Mouse (Mus musculus): ENCODE data around the gene Mtmr6. TPM values are rescaled to one million over a fixed set of nuclear protein-coding genes. Genes with fewer than 3 reads are reported as not detected.

Gene Mtmr6
- polyA plus RNA-seq (2014; fragmentation: Nextera tagmentation; extraction: Ambion mirVana): 27.3 and 32.2 TPM in 2 replicates

- H3K4me1 ChIP-seq (replicated peaks; ENCODE audit: control insufficient read depth, insufficient read depth, low read length): no peaks in the 10 kb centered on the region; the same call in 1 of the 2 replicates
- no peaks in the 10 kb centered on the region for H3K9me3 ChIP-seq (ENCODE audit: control insufficient read depth, low read length)
- H3K27ac ChIP-seq (ENCODE audit: low read depth): peak within 1 kb of the TSS; percentile 62
- H3K4me3 ChIP-seq (ENCODE audit: low read depth, low read length): peak within 1 kb of the TSS; percentile 83
- H3K27me3 ChIP-seq (replicated peaks; ENCODE audit: control insufficient read depth, insufficient read depth, low read length): no peaks in the 10 kb centered on the region
- peak; percentile 97 for ATAC-seq (replicated peaks; ENCODE audit: low FRiP score, low TSS enrichment, low read depth)
- peak within 1 kb of the TSS; percentile 64 for H3K9ac ChIP-seq (ENCODE audit: low read length)
- whole genome bisulfite sequencing: under 1% methylated on average over 45 of the region's 51 CpGs
- no peaks in the 10 kb centered on the region for H3K36me3 ChIP-seq (ENCODE audit: control insufficient read depth, insufficient read depth, low read length)
- peak; percentile 97 for DNase-seq (ENCODE audit: low spot score)
- peak within 1 kb of the TSS; percentile 67 for H3K4me2 ChIP-seq (ENCODE audit: low read length)
Measured at GRCm38 (mm10) chr14:60264990-60265876, at the start of gene Mtmr6. Gene Mtmr6 (plus strand): TSS chr14:60265228.

DNA sequence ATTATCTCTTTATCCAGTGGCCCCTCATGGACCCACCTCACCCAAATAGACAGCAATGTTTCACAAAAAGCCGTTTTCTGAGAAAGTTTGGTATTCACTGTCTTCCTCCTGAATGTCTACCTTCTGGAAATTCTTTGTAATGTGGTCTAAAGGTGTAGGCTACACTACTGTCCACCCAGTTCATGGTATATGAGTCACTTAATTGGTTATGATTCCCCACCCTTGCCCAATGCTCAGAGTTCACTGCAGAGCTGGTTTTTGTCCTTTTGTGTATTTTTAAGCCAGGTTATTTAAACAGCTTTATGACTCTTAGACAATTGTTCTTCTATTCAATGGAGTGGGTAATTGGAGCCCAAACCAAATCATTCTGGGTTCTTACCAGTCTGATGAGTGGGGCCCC, 48.9 kb upstream of the Mtmr6 start:
- WGBS: 94% methylated on average over 1 of the region's 1 CpGs
- H3K4me2 ChIP-seq (ENCODE audit: low read length): no peak overlapping the region
- H3K4me3 ChIP-seq (ENCODE audit: low read depth, low read length): no peak overlapping the region
- H3K36me3 ChIP-seq (ENCODE audit: control insufficient read depth, insufficient read depth, low read length): peaks cover 31% of the 10 kb centered on the region
- H3K4me1 ChIP-seq (replicated peaks; ENCODE audit: control insufficient read depth, insufficient read depth, low read length): no peaks in the 10 kb centered on the region
- ATAC-seq (replicated peaks; ENCODE audit: low FRiP score, low TSS enrichment, low read depth) (no peak), DNase-seq (ENCODE audit: low spot score) (no peak)
- no peak overlapping the region for H3K27ac ChIP-seq (ENCODE audit: low read depth)
- H3K9ac ChIP-seq (ENCODE audit: low read length): no peak overlapping the region
- H3K9me3 ChIP-seq (ENCODE audit: control insufficient read depth, low read length): no peaks in the 10 kb centered on the region
- H3K27me3 ChIP-seq (replicated peaks; ENCODE audit: control insufficient read depth, insufficient read depth, low read length): no peaks in the 10 kb centered on the region

- DNase-seq (ENCODE audit: low spot score): no peak
- WGBS: 99% methylated on average over 4 of the region's 4 CpGs
- H3K9ac ChIP-seq (ENCODE audit: low read length): no peak overlapping the region
- H3K27me3 ChIP-seq (replicated peaks; ENCODE audit: control insufficient read depth, insufficient read depth, low read length): no peaks in the 10 kb centered on the region
- peaks cover 42% of the 10 kb centered on the region for H3K36me3 ChIP-seq (ENCODE audit: control insufficient read depth, insufficient read depth, low read length)
- no peaks in the 10 kb centered on the region for H3K4me1 ChIP-seq (replicated peaks; ENCODE audit: control insufficient read depth, insufficient read depth, low read length)
- H3K4me2 ChIP-seq (ENCODE audit: low read length): no peak overlapping the region
- H3K27ac ChIP-seq (ENCODE audit: low read depth): no peak overlapping the region
- no peak for ATAC-seq (replicated peaks; ENCODE audit: low FRiP score, low TSS enrichment, low read depth)
- no peaks in the 10 kb centered on the region for H3K9me3 ChIP-seq (ENCODE audit: control insufficient read depth, low read length)
- H3K4me3 ChIP-seq (ENCODE audit: low read depth, low read length): no peak overlapping the region
Measured at GRCm38 (mm10) chr14:60217616-60218015, 47.4 kb upstream of the Mtmr6 start.

DNA sequence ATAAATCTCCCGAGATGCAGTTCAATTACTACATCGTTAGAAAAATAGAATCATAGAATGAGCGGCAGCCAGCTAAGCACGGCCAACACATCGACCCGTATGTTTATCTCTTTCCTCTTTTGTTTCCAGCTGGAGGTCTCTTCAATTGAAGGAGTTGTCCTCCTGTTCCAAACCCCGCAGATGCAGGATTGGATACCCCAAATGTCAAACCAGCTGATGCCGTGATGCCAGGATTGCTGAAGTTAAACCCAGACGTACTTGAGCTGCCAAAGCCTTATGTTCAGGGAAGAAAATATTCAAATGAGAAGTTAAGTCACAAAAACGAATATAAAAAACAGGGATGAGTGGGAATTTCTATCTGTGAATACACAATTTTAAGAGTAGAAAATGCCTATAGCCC, 45.1 kb upstream of the Mtmr6 start:
- no peaks in the 10 kb centered on the region for H3K27me3 ChIP-seq (replicated peaks; ENCODE audit: control insufficient read depth, insufficient read depth, low read length)
- no peaks in the 10 kb centered on the region for H3K4me1 ChIP-seq (replicated peaks; ENCODE audit: control insufficient read depth, insufficient read depth, low read length)
- no peak for DNase-seq (ENCODE audit: low spot score)
- peaks cover 48% of the 10 kb centered on the region for H3K36me3 ChIP-seq (ENCODE audit: control insufficient read depth, insufficient read depth, low read length)
- no peaks in the 10 kb centered on the region for H3K9me3 ChIP-seq (ENCODE audit: control insufficient read depth, low read length)
- no peak overlapping the region for H3K9ac ChIP-seq (ENCODE audit: low read length)
- 90% methylated on average over 10 of the region's 10 CpGs for WGBS
- no peak for ATAC-seq (replicated peaks; ENCODE audit: low FRiP score, low TSS enrichment, low read depth)
- no peak overlapping the region for H3K4me3 ChIP-seq (ENCODE audit: low read depth, low read length)
- H3K27ac ChIP-seq (ENCODE audit: low read depth): no peak overlapping the region
- H3K4me2 ChIP-seq (ENCODE audit: low read length): no peak overlapping the region

GRCm38 (mm10) chr14:60238551-60238950, 26.5 kb upstream of the Mtmr6 start:
- no peak overlapping the region for H3K27ac ChIP-seq (ENCODE audit: low read depth)
- H3K4me2 ChIP-seq (ENCODE audit: low read length): no peak overlapping the region
- H3K4me3 ChIP-seq (ENCODE audit: low read depth, low read length): no peak overlapping the region
- no peaks in the 10 kb centered on the region for H3K4me1 ChIP-seq (replicated peaks; ENCODE audit: control insufficient read depth, insufficient read depth, low read length)
- DNase-seq (ENCODE audit: low spot score): no peak
- H3K9ac ChIP-seq (ENCODE audit: low read length): no peak overlapping the region
- ATAC-seq (replicated peaks; ENCODE audit: low FRiP score, low TSS enrichment, low read depth): no peak
- 78% methylated on average over 3 of the region's 3 CpGs for WGBS
- H3K27me3 ChIP-seq (replicated peaks; ENCODE audit: control insufficient read depth, insufficient read depth, low read length): no peaks in the 10 kb centered on the region
- peaks cover 73% of the 10 kb centered on the region for H3K36me3 ChIP-seq (ENCODE audit: control insufficient read depth, insufficient read depth, low read length)
- H3K9me3 ChIP-seq (ENCODE audit: control insufficient read depth, low read length): no peaks in the 10 kb centered on the region

- Histone ChIP-seq H3K4me1 (replicated peaks; ENCODE audit: control insufficient read depth, insufficient read depth, low read length) (peaks cover 16% of the 10 kb centered on the region), H3K36me3 (ENCODE audit: control insufficient read depth, insufficient read depth, low read length) (peaks cover 13% of the 10 kb centered on the region), H3K27me3 (replicated peaks; ENCODE audit: control insufficient read depth, insufficient read depth, low read length) (no peaks in the 10 kb centered on the region), H3K4me2 (ENCODE audit: low read length) (peak overlapping the region; percentile 86), H3K4me3 (ENCODE audit: low read depth, low read length) (peak overlapping the region; percentile 97), H3K9ac (ENCODE audit: low read length) (peak overlapping the region; percentile 95), H3K9me3 (ENCODE audit: control insufficient read depth, low read length) (no peaks in the 10 kb centered on the region), H3K27ac (ENCODE audit: low read depth) (no peak overlapping the region)
- ATAC-seq (replicated peaks; ENCODE audit: low FRiP score, low TSS enrichment, low read depth): no peak
- 14% methylated on average over 8 of the region's 8 CpGs for WGBS
- no peak for DNase-seq (ENCODE audit: low spot score)
Measured at GRCm38 (mm10) chr14:60250366-60250765, 14.7 kb upstream of the Mtmr6 start.

DNA sequence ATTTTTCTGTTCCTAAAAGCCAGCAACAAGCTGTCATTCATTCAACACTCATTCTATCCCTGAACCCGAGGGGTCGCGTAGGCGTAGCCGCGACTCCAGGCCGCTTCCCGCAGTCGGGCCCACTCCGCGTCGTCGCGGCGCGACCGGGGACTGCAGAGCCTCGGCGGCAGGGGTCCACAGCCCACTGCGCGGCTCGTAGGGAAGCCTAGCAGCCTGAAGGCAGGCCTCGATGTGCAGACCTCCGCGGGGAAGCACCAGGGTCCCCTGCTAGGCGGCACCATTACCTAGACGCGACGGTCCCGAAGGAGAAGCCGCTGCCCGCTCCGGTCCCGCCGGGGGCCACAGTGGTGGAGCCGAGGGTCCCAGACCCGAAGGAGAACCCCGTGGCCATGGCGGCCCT, 14.1 kb upstream of the Mtmr6 start:
- Histone ChIP-seq H3K4me1 (replicated peaks; ENCODE audit: control insufficient read depth, insufficient read depth, low read length) (peaks cover 16% of the 10 kb centered on the region), H3K27ac (ENCODE audit: low read depth) (peak overlapping the region; percentile 85), H3K9me3 (ENCODE audit: control insufficient read depth, low read length) (no peaks in the 10 kb centered on the region), H3K36me3 (ENCODE audit: control insufficient read depth, insufficient read depth, low read length) (peaks cover 8% of the 10 kb centered on the region; the same call in 1 of the 2 replicates), H3K9ac (ENCODE audit: low read length) (peak overlapping the region; percentile 95), H3K4me3 (ENCODE audit: low read depth, low read length) (peak overlapping the region; percentile 97), H3K27me3 (replicated peaks; ENCODE audit: control insufficient read depth, insufficient read depth, low read length) (no peaks in the 10 kb centered on the region), H3K4me2 (ENCODE audit: low read length) (peak overlapping the region; percentile 86)
- ATAC-seq (replicated peaks; ENCODE audit: low FRiP score, low TSS enrichment, low read depth) (peak; percentile 64), DNase-seq (ENCODE audit: low spot score) (no peak)
- under 1% methylated on average over 39 of the region's 39 CpGs for WGBS

DNA sequence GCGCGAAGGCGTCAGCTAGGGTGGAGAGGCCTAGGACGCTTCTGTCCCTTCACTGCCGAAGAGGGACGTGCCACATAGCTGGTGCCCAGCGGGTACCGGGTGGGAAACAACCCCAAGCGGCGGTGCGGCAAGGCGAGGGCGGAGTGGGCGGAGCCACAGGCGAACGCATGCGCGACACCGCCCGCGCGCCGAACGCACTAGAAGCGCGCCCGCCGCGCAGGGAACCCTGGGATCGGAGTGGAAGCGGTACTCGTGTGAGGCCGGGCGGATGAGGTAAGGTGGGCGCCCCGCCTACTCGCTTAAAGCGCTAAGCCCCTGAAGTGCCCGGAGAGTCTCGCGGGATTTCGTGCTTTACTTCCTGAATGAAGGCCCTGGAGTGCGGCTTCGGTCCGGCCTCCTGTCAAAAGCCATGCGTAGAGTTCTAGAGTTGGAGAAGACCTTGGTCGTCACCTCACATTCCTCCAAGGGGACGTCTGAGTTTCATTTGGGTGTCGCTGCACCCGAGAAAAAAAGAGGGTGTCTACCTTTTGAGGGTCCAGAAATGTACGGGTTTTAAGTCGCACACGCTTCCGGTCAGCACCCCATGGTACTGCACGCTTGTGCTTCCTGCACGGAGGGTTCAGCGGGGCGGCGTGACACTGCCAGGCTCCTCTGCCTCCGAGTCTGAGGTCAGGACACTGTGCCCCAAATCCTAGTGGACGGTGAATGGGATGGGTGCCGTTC, 13.6 kb upstream of the Mtmr6 start, which contains the start of the genes Nupl1 and Gm49336:
Gene Nupl1, minus strand, starts transcription at position 151 of the 723 bp plus-strand sequence.
Gene Gm49336, minus strand, starts transcription at position 227 of the 723 bp plus-strand sequence.
- WGBS: under 1% methylated on average over 61 of the region's 62 CpGs
- Histone ChIP-seq H3K27ac (ENCODE audit: low read depth) (peak within 1 kb of the TSS; percentile 85), H3K36me3 (ENCODE audit: control insufficient read depth, insufficient read depth, low read length) (peaks cover 7% of the 10 kb centered on the region; the same call in 1 of the 2 replicates), H3K9me3 (ENCODE audit: control insufficient read depth, low read length) (no peaks in the 10 kb centered on the region), H3K4me1 (replicated peaks; ENCODE audit: control insufficient read depth, insufficient read depth, low read length) (peaks cover 16% of the 10 kb centered on the region), H3K4me3 (ENCODE audit: low read depth, low read length) (peak within 1 kb of the TSS; percentile 97), H3K27me3 (replicated peaks; ENCODE audit: control insufficient read depth, insufficient read depth, low read length) (no peaks in the 10 kb centered on the region), H3K4me2 (ENCODE audit: low read length) (peak within 1 kb of the TSS; percentile 86), H3K9ac (ENCODE audit: low read length) (peak within 1 kb of the TSS; percentile 95)
- peak; percentile 94 for DNase-seq (ENCODE audit: low spot score)
- ATAC-seq (replicated peaks; ENCODE audit: low FRiP score, low TSS enrichment, low read depth): peak; percentile 99
